ENCODE assay signal across 8 mouse cellular contexts in the genomic region with DNA sequence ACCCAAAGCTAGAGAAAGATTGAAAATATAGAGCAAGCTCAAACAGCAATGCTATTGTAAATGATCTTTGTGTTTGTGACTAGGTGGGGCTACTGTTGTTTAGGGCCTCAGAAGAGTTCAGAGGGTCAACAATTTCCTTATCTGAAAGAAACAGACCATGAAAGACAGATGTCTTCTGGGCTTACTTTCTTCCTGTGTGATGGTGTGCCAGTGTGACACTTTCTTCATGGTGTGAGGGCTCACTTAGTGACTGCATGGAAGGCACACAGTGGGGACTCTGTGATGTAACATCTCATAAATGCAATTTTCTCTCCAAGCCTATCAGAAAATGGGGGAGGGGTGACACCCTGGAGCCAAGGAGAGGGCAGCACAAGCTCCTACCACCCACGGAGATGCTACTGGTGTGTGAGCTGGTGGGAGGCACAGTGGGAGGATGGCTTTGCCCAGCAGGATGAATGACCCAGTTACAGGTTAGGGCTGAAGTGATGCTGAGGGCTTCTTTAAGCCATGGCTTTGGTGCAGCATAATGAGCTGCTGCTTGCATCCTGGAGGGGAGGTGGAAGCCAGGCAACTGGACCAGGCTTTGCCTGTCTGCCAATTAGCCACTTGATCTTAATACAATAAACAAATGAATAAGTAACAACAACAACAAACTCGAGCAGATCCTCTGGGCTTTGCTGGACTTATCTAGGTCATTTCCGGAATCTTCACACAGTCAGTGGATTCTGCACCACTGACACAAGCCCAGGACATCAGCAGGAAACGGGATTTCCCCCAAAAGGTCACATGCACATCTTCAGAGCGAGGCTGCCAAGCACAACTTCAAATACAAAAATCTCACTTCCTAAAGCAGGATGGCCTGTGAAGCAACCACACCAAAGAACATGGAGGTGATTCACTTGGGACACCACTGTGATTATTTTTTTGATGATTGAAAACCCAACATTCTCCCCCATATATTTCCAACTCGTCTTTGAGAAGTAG. TPM values are rescaled to one million over a fixed set of nuclear protein-coding genes. Genes with fewer than 3 reads are reported as not detected.
DNase-seq lines count a peak whose midpoint lies in the region; ATAC-seq and TF ChIP-seq lines count a peak whose summit lies in the region.

No protein-coding gene starts in this region.

- H3K36me3 ChIP-seq in heart, adult 2 months (ENCODE audit: control insufficient read depth, insufficient read depth, low read length) = no peaks in the 10 kb centered on the region
- H3K36me3 ChIP-seq in ES-Bruce4 (ENCODE audit: control insufficient read depth, insufficient read depth, low read length, poor library complexity, severe bottlenecking) = no peaks in the 10 kb centered on the region
- H3K36me3 ChIP-seq in heart, embryonic 13.5 days = no peaks in the 10 kb centered on the region

- no peaks in the 10 kb centered on the region for H3K27me3 ChIP-seq in heart, adult 2 months (ENCODE audit: control insufficient read depth, insufficient read depth, low read length)
- H3K27me3 ChIP-seq in ES-Bruce4 (ENCODE audit: control insufficient read depth, insufficient read depth, low read length, poor library complexity, severe bottlenecking) = no peaks in the 10 kb centered on the region
- H3K27me3 ChIP-seq in heart, embryonic 13.5 days (replicated peaks) = no peaks in the 10 kb centered on the region

- peak overlapping the region; percentile 22; the same call in 1 of the 2 replicates for H3K4me2 ChIP-seq in heart, embryonic 13.5 days

- no peak for TF ChIP-seq POLR2A in heart, adult 2 months (IDR thresholded peaks at IDR 0.05; ENCODE audit: insufficient read depth, low read depth, low read length)
- TF ChIP-seq POLR2A in ES-Bruce4 (IDR thresholded peaks at IDR 0.05; ENCODE audit: insufficient read depth, low read length) = no peak

- peak in 1 of 2 experiments; percentile 40 for DNase-seq in heart, adult 2 months
- no peak for DNase-seq in heart, postnatal 25 days (ENCODE audit: low spot score)
- DNase-seq in neural tube, embryonic 10.5 days (ENCODE audit: extremely low spot score, low spot score) = no peak
- no peak for DNase-seq in cerebellum, postnatal 25 days

- no peaks in the 10 kb centered on the region for H3K79me2 ChIP-seq in heart, adult 2 months (replicated peaks; ENCODE audit: control insufficient read depth, insufficient read depth, low read length)

- TF ChIP-seq CTCF in heart, adult 2 months (IDR thresholded peaks at IDR 0.05) = no peak
- no peak for TF ChIP-seq CTCF in ES-Bruce4 (IDR thresholded peaks at IDR 0.05; ENCODE audit: low read depth, low read length)

- no peak overlapping the region for H3K9ac ChIP-seq in heart, adult 2 months (ENCODE audit: low read depth, low read length)
- H3K9ac ChIP-seq in ES-Bruce4 (ENCODE audit: low read depth, poor library complexity, severe bottlenecking) = no peak overlapping the region
- H3K9ac ChIP-seq in heart, embryonic 13.5 days = no peak overlapping the region

- H3K9me3 ChIP-seq in ES-Bruce4 (replicated peaks; ENCODE audit: control insufficient read depth, insufficient read depth, low read length, poor library complexity, severe bottlenecking) = no peaks in the 10 kb centered on the region
- H3K9me3 ChIP-seq in heart, embryonic 13.5 days = no peaks in the 10 kb centered on the region

- no peak overlapping the region for H3K4me3 ChIP-seq in heart, adult 2 months
- H3K4me3 ChIP-seq in ES-Bruce4 (ENCODE audit: low read depth, low read length) = no peak overlapping the region
- H3K4me3 ChIP-seq in heart, embryonic 13.5 days = no peak overlapping the region

- H3K4me1 ChIP-seq in heart, adult 2 months (ENCODE audit: control insufficient read depth, insufficient read depth, low read length) = peaks cover 6% of the 10 kb centered on the region
- peaks cover 15% of the 10 kb centered on the region for H3K4me1 ChIP-seq in ES-Bruce4 (ENCODE audit: control insufficient read depth, insufficient read depth, low read length)
- peaks cover 44% of the 10 kb centered on the region for H3K4me1 ChIP-seq in heart, embryonic 13.5 days

- no peak overlapping the region for H3K27ac ChIP-seq in heart, adult 2 months
- H3K27ac ChIP-seq in ES-Bruce4 (ENCODE audit: insufficient read depth, low read length) = no peak overlapping the region
- peak overlapping the region; percentile 73 for H3K27ac ChIP-seq in heart, embryonic 13.5 days (replicated peaks)

- no peak for ATAC-seq in heart, embryonic 13.5 days (ENCODE audit: extremely low read depth, insufficient number of reproducible peaks, low FRiP score, low TSS enrichment)
- ATAC-seq in megakaryocyte-erythroid progenitor cell, adult 5-6 weeks (replicated peaks; ENCODE audit: low FRiP score, low TSS enrichment, poor library complexity, severe bottlenecking) = peak; percentile 42; the same call in 1 of the 2 replicates
- ATAC-seq in erythroid progenitor cell, adult 5-6 weeks (replicated peaks; ENCODE audit: low FRiP score, poor library complexity, severe bottlenecking) = no peak

- intact Hi-C loops in heart, adult 2 months (cut with DNase I) = no loop called here
- intact Hi-C loops in heart, postnatal 25 days (cut with DNase I) = no loop called here

- 27% methylated on average over 6 of the region's 6 CpGs for WGBS in heart, adult 2 months
- 26% methylated on average over 6 of the region's 6 CpGs for whole genome bisulfite sequencing in heart, embryonic 13.5 days

- 0 out of 2 replicates have a peak, but pooled peaks have one; percentile 6 for TF ChIP-seq EP300 in heart, adult 2 months (IDR thresholded peaks at IDR 0.05; ENCODE audit: insufficient read depth, low read depth, low read length)
- 0 out of 2 replicates have a peak, but pooled peaks have one; percentile 21 for TF ChIP-seq EP300 in ES-Bruce4 (IDR thresholded peaks at IDR 0.05; ENCODE audit: insufficient read depth, low read depth, low read length)

RNA-seq across cellular contexts. Expression of a gene that starts 46.5 kb away (rescaled TPM):
- 1 to 10 TPM; 8.1 TPM for total RNA-seq in heart, adult 2 months (2021)
- polyA plus RNA-seq in heart, adult 2 months (2012; rRNA removed) = 3.5 and 4.9 TPM in 2 replicates
- total RNA-seq in heart, postnatal 25 days (2021) = 10 to 100 TPM in 1 of 2 experiments, 1 to 10 TPM in 1; 8.6 to 10.4 TPM
- 50.5 and 65.8 TPM in 2 replicates for polyA plus RNA-seq in ES-Bruce4 (2011; ENCODE audit: insufficient read depth, insufficient read length, low read depth, missing spikeins)
- 44.2 and 57.4 TPM in 2 replicates for polyA plus RNA-seq in heart, embryonic 13.5 days (2015; fragmentation: Nextera tagmentation; extraction: Ambion mirVana)
- total RNA-seq in megakaryocyte-erythroid progenitor cell, adult 5-6 weeks (2014; fragmentation: Nextera tagmentation) = 11.3 and 22.4 TPM in 2 replicates
- 12.7 and 28.2 TPM in 2 replicates for total RNA-seq in megakaryocyte-erythroid progenitor cell, adult 5-6 weeks (2017)
- total RNA-seq in erythroid progenitor cell, adult 5-6 weeks (2015; ENCODE audit: low replicate concordance) = 8.3 and 20.1 TPM in 2 replicates
- 3.9 and 18.2 TPM in 2 replicates for total RNA-seq in erythroid progenitor cell, adult 5-6 weeks (2017; ENCODE audit: low replicate concordance)
